Comparison of ENCODE assay signal across 8 mouse cellular contexts in the genomic region with DNA sequence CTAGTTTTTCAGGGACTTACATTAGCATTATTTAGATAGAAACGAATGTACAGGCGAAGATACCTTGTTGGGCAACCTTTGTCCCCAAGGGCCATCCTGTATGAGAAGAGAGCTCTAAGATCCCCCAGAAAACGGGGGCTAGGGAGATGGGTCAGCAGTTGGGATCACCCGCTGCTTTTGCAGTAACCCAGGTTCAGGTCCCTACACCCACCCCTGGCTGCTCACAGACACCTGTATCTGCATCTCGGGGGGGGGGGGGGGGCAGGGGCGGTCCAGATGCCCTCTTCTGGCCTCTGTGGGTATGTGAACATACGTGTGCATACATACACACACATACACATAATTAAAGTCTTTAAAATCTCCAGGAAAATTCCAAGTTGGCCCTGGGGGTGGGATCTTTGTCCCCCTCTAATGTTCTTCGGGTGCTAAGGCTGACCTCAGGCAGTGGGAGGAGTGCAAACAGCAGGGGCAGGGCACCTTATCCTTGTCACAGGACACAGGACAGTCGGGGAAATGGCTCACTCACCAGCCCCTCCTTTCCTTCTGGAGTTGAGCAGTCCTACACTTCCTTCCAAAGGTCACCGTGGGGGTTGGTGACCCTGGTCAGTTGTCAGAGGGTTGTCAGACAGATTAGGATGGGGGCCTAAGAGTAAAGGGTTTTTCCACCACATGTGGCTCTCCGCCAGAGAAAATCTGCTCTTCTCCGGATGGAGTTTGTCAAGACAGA. TPM values are rescaled to one million over a fixed set of nuclear protein-coding genes. Genes with fewer than 3 reads are reported as not detected.
DNase-seq lines count a peak whose midpoint lies in the region; ATAC-seq lines count a peak whose summit lies in the region.

No protein-coding gene starts in this region.

- peaks cover 17% of the 10 kb centered on the region for H3K4me1 ChIP-seq in forebrain, embryonic 12.5 days
- peaks cover 12% of the 10 kb centered on the region for H3K4me1 ChIP-seq in hindbrain, embryonic 13.5 days (replicated peaks)
- H3K4me1 ChIP-seq in limb, embryonic 15.5 days, result peaks cover 29% of the 10 kb centered on the region
- 0 out of 2 replicates have a peak, but pooled peaks cover 9% of the 10 kb centered on the region for H3K4me1 ChIP-seq in midbrain, embryonic 14.5 days (ENCODE audit: control insufficient read depth, insufficient read depth, low read length)

- H3K4me3 ChIP-seq in forebrain, embryonic 12.5 days (replicated peaks), result peak overlapping the region; percentile 41; the same call in 1 of the 2 replicates
- H3K4me3 ChIP-seq in hindbrain, embryonic 13.5 days, result peak overlapping the region; percentile 35; the same call in 1 of the 2 replicates
- H3K4me3 ChIP-seq in limb, embryonic 15.5 days, result peak overlapping the region; percentile 49
- H3K4me3 ChIP-seq in midbrain, embryonic 14.5 days (replicated peaks; ENCODE audit: low read depth, low read length), result peak overlapping the region; percentile 25

- no peak overlapping the region; the same call in 1 of the 2 replicates for H3K9ac ChIP-seq in forebrain, embryonic 12.5 days
- no peak overlapping the region for H3K9ac ChIP-seq in hindbrain, embryonic 13.5 days
- peak overlapping the region; percentile 57; the same call in 1 of the 2 replicates for H3K9ac ChIP-seq in limb, embryonic 15.5 days
- H3K9ac ChIP-seq in midbrain, embryonic 14.5 days (replicated peaks; ENCODE audit: low read length), result no peak overlapping the region

- H3K27me3 ChIP-seq in forebrain, embryonic 12.5 days, result peaks cover 17% of the 10 kb centered on the region; the same call in 1 of the 2 replicates
- peaks cover 32% of the 10 kb centered on the region for H3K27me3 ChIP-seq in hindbrain, embryonic 13.5 days
- H3K27me3 ChIP-seq in limb, embryonic 15.5 days, result no peaks in the 10 kb centered on the region
- peaks cover 16% of the 10 kb centered on the region; the same call in 1 of the 2 replicates for H3K27me3 ChIP-seq in midbrain, embryonic 14.5 days (ENCODE audit: control insufficient read depth, insufficient read depth, low read length)

- WGBS in forebrain, embryonic 12.5 days, result 22% methylated on average over 12 of the region's 12 CpGs
- 23% methylated on average over 12 of the region's 12 CpGs for WGBS in hindbrain, embryonic 13.5 days
- WGBS in limb, embryonic 15.5 days, result 22% methylated on average over 12 of the region's 12 CpGs
- WGBS in midbrain, embryonic 14.5 days, result 18% methylated on average over 12 of the region's 12 CpGs

- H3K36me3 ChIP-seq in forebrain, embryonic 12.5 days (replicated peaks), result no peaks in the 10 kb centered on the region
- no peaks in the 10 kb centered on the region for H3K36me3 ChIP-seq in hindbrain, embryonic 13.5 days
- H3K36me3 ChIP-seq in limb, embryonic 15.5 days, result peaks cover 8% of the 10 kb centered on the region; the same call in 1 of the 2 replicates
- no peaks in the 10 kb centered on the region for H3K36me3 ChIP-seq in midbrain, embryonic 14.5 days (ENCODE audit: control insufficient read depth, insufficient read depth, low read length)

- H3K27ac ChIP-seq in forebrain, embryonic 12.5 days, result no peak overlapping the region
- H3K27ac ChIP-seq in hindbrain, embryonic 13.5 days, result no peak overlapping the region
- peak overlapping the region; percentile 89 for H3K27ac ChIP-seq in limb, embryonic 15.5 days
- no peak overlapping the region for H3K27ac ChIP-seq in midbrain, embryonic 14.5 days (replicated peaks; ENCODE audit: low read depth, low read length)

- intact Hi-C loops in left cerebral cortex, postnatal 36 days (cut with DNase I), result no loop called here

- H3K9me3 ChIP-seq in forebrain, embryonic 12.5 days, result no peaks in the 10 kb centered on the region
- H3K9me3 ChIP-seq in hindbrain, embryonic 13.5 days, result no peaks in the 10 kb centered on the region
- no peaks in the 10 kb centered on the region for H3K9me3 ChIP-seq in limb, embryonic 15.5 days
- H3K9me3 ChIP-seq in midbrain, embryonic 14.5 days (ENCODE audit: control insufficient read depth, low read length), result no peaks in the 10 kb centered on the region

- ATAC-seq in forebrain, embryonic 12.5 days (ENCODE audit: low FRiP score), result no peak
- ATAC-seq in hindbrain, embryonic 13.5 days (ENCODE audit: low FRiP score), result peak; percentile 43; the same call in 1 of the 2 replicates
- ATAC-seq in limb, embryonic 15.5 days (ENCODE audit: insufficient number of reproducible peaks, low FRiP score, low TSS enrichment, low read depth), result no peak
- no peak for ATAC-seq in midbrain, embryonic 14.5 days (ENCODE audit: low FRiP score, low TSS enrichment)

- DNase-seq in CD4-positive, CD25-positive, alpha-beta regulatory T cell, adult 2 months (ENCODE audit: low read depth, low spot score), result peak; percentile 59
- DNase-seq in adrenal gland, postnatal 10 days, result peak; percentile 79
- peak; percentile 13 for DNase-seq in midbrain, embryonic 14.5 days
- DNase-seq in left cerebral cortex, postnatal 36 days (ENCODE audit: low spot score in 2 of 2), result no peak
- DNase-seq in layer of hippocampus, adult 18-20 months (ENCODE audit: low spot score in 2 of 2), result no peak

- H3K4me2 ChIP-seq in forebrain, embryonic 12.5 days, result peak overlapping the region; percentile 65
- H3K4me2 ChIP-seq in hindbrain, embryonic 13.5 days, result peak overlapping the region; percentile 54
- H3K4me2 ChIP-seq in limb, embryonic 15.5 days, result peak overlapping the region; percentile 61
- H3K4me2 ChIP-seq in midbrain, embryonic 14.5 days (ENCODE audit: low read length), result peak overlapping the region; percentile 52

RNA-seq across cellular contexts. Expression of a gene that starts 0.5 kb away (rescaled TPM):
- total RNA-seq in adrenal gland, postnatal 10 days (2021), result 100 to 1,000 TPM; 109 to 123 TPM
- 24.6 and 26.0 TPM in 2 replicates for polyA plus RNA-seq in forebrain, embryonic 12.5 days (2016; fragmentation: Nextera tagmentation; extraction: Ambion mirVana)
- 25.9 and 29.4 TPM in 2 replicates for polyA plus RNA-seq in hindbrain, embryonic 13.5 days (2015; fragmentation: Nextera tagmentation; extraction: Ambion mirVana)
- polyA plus RNA-seq in limb, embryonic 15.5 days (2015; fragmentation: Nextera tagmentation; extraction: Ambion mirVana), result 174 and 184 TPM in 2 replicates
- polyA plus RNA-seq in midbrain, embryonic 14.5 days (2014; fragmentation: Nextera tagmentation; extraction: Ambion mirVana), result 7.2 and 16.9 TPM in 2 replicates
- 10 to 100 TPM; 12.6 to 13.8 TPM for total RNA-seq in left cerebral cortex, postnatal 36 days (2021)
- total RNA-seq in layer of hippocampus, adult 18-20 months (2021), result 10 to 100 TPM; 17.7 to 18.9 TPM

RNA-seq across cellular contexts. Expression of a gene that starts 10.7 kb away (rescaled TPM):
- 10 to 100 TPM; 25.2 to 46.6 TPM for total RNA-seq in adrenal gland, postnatal 10 days (2021)
- polyA plus RNA-seq in forebrain, embryonic 12.5 days (2016; fragmentation: Nextera tagmentation; extraction: Ambion mirVana), result 6.0 and 7.6 TPM in 2 replicates
- 18.8 and 20.8 TPM in 2 replicates for polyA plus RNA-seq in hindbrain, embryonic 13.5 days (2015; fragmentation: Nextera tagmentation; extraction: Ambion mirVana)
- polyA plus RNA-seq in limb, embryonic 15.5 days (2015; fragmentation: Nextera tagmentation; extraction: Ambion mirVana), result 20.5 and 22.2 TPM in 2 replicates
- 3.2 and 15.2 TPM in 2 replicates for polyA plus RNA-seq in midbrain, embryonic 14.5 days (2014; fragmentation: Nextera tagmentation; extraction: Ambion mirVana)
- total RNA-seq in left cerebral cortex, postnatal 36 days (2021), result 1 to 10 TPM; 4.0 to 4.3 TPM
- 1 to 10 TPM; 5.8 to 8.1 TPM for total RNA-seq in layer of hippocampus, adult 18-20 months (2021)

RNA-seq across cellular contexts. Expression of a gene that starts 23.1 kb away (rescaled TPM):
- total RNA-seq in adrenal gland, postnatal 10 days (2021), result 10 to 100 TPM; 42.4 to 42.7 TPM
- 19.1 and 19.8 TPM in 2 replicates for polyA plus RNA-seq in forebrain, embryonic 12.5 days (2016; fragmentation: Nextera tagmentation; extraction: Ambion mirVana)
- polyA plus RNA-seq in hindbrain, embryonic 13.5 days (2015; fragmentation: Nextera tagmentation; extraction: Ambion mirVana), result 15.3 and 19.4 TPM in 2 replicates
- polyA plus RNA-seq in limb, embryonic 15.5 days (2015; fragmentation: Nextera tagmentation; extraction: Ambion mirVana), result 48.0 and 52.6 TPM in 2 replicates
- polyA plus RNA-seq in midbrain, embryonic 14.5 days (2014; fragmentation: Nextera tagmentation; extraction: Ambion mirVana), result 5.8 and 8.0 TPM in 2 replicates
- total RNA-seq in left cerebral cortex, postnatal 36 days (2021), result 10 to 100 TPM; 21.7 to 27.0 TPM
- total RNA-seq in layer of hippocampus, adult 18-20 months (2021), result 10 to 100 TPM; 21.7 to 23.3 TPM

RNA-seq across cellular contexts. Expression of a gene that starts 24.2 kb away (rescaled TPM):
- 100 to 1,000 TPM; 176 to 188 TPM for total RNA-seq in adrenal gland, postnatal 10 days (2021)
- 97.4 and 97.5 TPM in 2 replicates for polyA plus RNA-seq in forebrain, embryonic 12.5 days (2016; fragmentation: Nextera tagmentation; extraction: Ambion mirVana)
- polyA plus RNA-seq in hindbrain, embryonic 13.5 days (2015; fragmentation: Nextera tagmentation; extraction: Ambion mirVana), result 141 and 147 TPM in 2 replicates
- 97.2 and 99.0 TPM in 2 replicates for polyA plus RNA-seq in limb, embryonic 15.5 days (2015; fragmentation: Nextera tagmentation; extraction: Ambion mirVana)
- polyA plus RNA-seq in midbrain, embryonic 14.5 days (2014; fragmentation: Nextera tagmentation; extraction: Ambion mirVana), result 116 and 122 TPM in 2 replicates
- 10 to 100 TPM; 71.6 to 76.2 TPM for total RNA-seq in left cerebral cortex, postnatal 36 days (2021)
- total RNA-seq in layer of hippocampus, adult 18-20 months (2021), result 10 to 100 TPM; 87.5 to 89.4 TPM

RNA-seq across cellular contexts. Expression of a gene that starts 35.7 kb away (rescaled TPM):
- total RNA-seq in adrenal gland, postnatal 10 days (2021), result 10 to 100 TPM; 27.8 to 27.9 TPM
- polyA plus RNA-seq in forebrain, embryonic 12.5 days (2016; fragmentation: Nextera tagmentation; extraction: Ambion mirVana), result 4.0 and 4.1 TPM in 2 replicates
- polyA plus RNA-seq in hindbrain, embryonic 13.5 days (2015; fragmentation: Nextera tagmentation; extraction: Ambion mirVana), result 14.4 and 16.0 TPM in 2 replicates
- polyA plus RNA-seq in limb, embryonic 15.5 days (2015; fragmentation: Nextera tagmentation; extraction: Ambion mirVana), result 12.6 and 13.8 TPM in 2 replicates
- 9.8 and 17.1 TPM in 2 replicates for polyA plus RNA-seq in midbrain, embryonic 14.5 days (2014; fragmentation: Nextera tagmentation; extraction: Ambion mirVana)
- 1 to 10 TPM; 9.0 to 9.9 TPM for total RNA-seq in left cerebral cortex, postnatal 36 days (2021)
- total RNA-seq in layer of hippocampus, adult 18-20 months (2021), result 1 to 10 TPM; 8.4 to 9.2 TPM

Comparison
In these comparisons a context has a peak if more than half of its experiments do, and no peak if none do; other contexts are left out.
1. DNase-seq: peak in CD4-positive, CD25-positive, alpha-beta regulatory T cell, adult 2 months (single experiment), adrenal gland, postnatal 10 days (single experiment) and midbrain, embryonic 14.5 days (single experiment); none in left cerebral cortex, postnatal 36 days (0 of 2) and layer of hippocampus, adult 18-20 months (0 of 2).
2. Peak in every context shown above with its lines, with median percentiles within 50 percentile points of each other: H3K4me2 ChIP-seq and H3K4me3 ChIP-seq.